Mouse (Mus musculus) fibroblast of lung, adult 2 months (primary cell): ENCODE results near the gene Kdm7a.
A peak's percentile ranks its signal among the peaks of the same experiment; 100 is the strongest.

ENCODE experiments used
- DNase-seq: peaks from one replicate; pipeline ENCODE4 v3.0.0-alpha.2; 2011; ENCODE audit warnings: low read depth

Kdm7a gene

DNA sequence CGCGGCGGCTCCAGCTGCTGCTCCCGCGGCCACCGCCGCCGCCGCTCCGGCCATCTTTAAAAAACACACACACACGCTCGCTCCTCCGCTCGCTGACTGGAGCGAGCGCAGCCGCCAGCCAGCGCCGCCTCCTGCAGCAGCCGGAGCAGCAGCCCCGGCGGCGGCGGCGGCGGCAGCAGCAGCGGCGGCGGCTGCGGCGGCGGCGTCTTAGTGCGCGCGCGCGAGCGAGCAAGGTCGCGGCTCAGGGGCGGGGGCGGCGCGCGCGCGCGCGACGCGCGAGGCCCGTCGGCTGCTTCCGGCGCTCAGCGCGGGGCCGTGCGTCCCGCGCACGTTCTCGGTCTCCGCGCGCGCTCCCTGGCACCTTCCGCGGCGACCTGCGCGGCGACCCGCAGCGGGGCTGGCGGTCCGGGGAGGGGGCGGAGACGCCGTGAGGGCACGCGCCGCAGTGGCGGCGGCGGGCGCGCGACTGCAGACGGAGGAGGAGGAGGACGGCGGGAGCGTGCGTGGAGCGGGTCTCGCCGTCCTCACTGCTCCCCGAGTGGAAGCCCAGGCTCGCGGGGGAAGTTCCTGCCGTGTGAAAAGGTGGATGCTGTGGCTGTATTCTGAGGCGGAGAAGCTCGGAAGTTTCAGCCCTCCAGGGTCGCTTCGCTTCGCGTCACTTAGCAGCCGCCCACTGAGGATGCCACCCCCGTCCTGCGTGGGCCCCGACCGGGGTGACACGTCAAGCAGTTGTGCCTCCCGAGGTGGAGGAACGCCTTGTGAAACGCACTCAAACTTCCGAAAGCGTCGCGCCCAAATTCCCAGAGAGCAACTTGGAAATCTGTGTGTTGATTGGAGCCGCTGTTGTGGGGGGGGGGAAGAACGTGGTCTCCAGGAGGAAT, at the start of gene Kdm7a:
TSS of gene Kdm7a (minus strand) at position 209 of the 881 bp plus-strand sequence.
- DNase-seq = peak; percentile 52

DNA sequence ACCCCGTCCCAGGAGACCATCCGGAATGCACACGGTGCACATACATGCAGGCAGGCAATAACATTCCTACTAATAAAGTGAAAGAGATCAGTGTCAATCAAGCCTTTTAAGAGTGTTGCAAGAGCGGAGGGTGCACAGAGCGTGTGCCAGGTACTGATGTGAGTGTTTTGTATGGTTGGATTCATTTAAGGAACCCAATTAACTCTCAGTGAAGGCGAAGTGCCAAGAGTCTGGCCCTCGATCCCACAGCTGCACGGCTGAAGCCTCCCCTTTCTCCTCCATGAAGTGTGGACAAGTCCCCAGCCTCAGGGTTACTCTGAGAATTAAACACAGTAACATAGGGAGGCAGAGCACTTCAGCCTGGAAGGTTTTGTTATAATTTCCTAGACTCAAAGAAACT, 48.7 kb upstream of the Kdm7a start:
- DNase-seq = no peak

DNA sequence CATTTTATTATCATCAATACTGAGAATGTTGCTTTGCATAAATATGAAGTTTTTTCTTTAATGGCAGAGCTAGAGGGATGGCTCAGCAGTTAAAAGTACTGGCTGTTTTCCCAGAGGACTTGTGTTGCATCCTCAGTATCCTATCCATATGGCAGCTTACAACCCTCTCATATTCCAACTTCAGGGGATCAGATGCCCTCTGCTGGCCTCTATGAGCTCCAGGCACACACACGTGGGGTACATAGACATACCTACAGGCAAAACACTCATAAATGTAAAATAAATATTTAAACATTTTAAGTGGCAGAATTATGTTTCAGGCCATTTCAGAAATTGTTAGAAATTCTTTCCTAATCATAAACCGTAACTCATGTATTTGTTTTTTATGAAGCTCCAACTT, 43.5 kb upstream of the Kdm7a start:
- DNase-seq = no peak

DNA sequence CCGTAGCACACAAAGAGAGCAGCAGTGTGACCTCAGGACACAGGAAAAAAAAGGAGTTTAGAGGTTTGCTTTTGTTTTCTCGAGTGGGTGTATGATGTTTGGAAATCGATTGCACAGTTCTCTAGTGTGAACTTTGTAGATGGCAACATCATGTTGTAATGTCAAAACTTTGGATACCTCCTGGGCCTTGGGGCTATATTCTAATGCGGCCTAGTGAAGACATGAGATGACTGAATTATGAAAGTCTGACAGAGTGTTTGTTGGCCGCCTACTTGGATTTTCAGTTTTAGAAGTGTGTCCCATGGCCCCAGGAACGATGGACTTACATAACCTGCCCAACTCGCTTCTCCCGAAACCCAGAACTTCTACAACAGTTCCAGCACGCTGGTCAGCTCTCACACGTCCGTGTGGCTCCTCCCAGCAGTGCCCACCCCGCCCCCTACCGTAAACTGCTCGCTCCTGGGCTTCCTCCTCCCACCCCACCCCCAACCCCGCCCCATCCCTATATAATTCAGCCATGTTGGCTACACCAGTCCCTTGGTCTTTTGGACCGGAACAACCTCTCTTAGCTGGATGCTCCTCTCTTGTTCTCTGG, 42.7 kb upstream of the Kdm7a start:
- DNase-seq = no peak

DNA sequence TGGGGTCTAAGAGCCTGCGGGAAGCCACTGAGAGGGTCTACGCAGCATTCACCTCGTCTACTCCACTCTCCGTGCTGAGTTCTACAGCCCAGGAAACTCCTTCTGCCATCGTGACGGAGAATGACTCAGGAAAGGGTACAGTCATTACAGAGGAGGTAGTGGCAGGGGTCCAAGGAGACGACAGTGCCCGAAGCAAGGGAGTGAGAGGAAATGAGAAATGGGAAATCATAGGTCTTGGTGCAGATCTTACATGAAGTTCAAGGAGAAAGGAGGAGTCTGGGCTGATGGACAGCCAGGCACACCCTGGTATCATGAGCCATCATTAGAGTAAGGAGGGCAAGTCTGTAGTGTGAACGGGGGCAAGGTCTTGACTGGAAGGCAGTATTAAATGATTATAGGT, 37.5 kb upstream of the Kdm7a start:
- DNase-seq = peak; percentile 33

DNA sequence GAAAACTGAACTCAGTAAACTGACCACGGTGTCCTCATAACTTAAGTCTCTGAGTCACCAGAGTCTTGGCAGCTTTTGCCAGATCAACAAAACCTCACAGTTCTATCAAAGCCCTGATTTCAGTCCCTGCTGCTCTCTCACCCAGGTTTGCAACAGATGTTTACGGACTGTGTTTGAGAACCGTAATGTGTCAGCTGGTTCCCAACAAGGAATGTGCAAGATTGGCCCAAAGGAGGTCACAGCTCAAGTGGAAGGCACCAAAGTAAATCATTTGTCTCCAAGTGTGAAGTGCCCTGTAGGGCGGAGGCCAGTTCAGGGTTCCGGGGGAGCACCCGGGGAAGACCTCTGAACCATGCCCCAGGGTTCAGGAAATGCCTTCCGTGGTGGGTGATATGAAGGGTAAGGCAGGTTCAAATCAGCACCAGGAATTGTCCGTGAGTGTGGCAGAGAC, 36.9 kb upstream of the Kdm7a start:
- DNase-seq = peak; percentile 98

DNA sequence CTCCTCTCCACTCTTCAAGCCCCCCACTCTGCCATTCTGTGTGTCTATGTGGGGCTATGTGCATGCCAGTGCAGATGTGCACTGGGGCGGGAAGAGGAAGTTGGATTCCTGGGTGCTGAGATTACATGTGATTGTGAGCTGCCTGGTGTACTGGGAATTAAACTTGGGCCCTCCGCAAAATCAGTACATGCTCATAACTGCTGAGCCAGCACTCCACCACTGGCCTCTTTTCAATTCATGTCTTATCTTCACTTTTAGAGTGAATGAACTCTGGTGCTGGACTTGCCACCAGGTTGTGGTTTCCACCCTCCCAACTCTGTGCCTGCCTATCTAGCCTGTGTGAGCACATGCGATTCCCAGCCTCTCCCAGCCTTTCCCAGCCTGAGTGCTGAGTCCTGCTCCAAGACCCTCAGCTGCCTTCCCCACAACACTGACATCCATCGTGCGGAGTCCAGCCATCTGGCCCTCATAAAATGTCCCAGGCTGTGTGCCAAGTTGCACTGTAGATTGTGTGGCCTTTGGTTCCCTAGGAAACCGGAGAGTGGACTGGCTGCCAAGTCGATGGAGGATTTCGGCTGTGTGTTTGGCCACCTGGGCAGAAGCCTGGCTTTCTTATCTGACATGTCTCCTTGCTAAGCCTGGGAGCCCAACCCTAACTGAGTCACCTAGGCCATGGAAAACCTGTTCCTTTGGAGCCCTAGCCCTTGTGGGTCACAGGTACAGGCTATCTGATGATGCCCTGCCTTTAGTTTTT, 36.3 kb upstream of the Kdm7a start:
- peak; percentile 98 for DNase-seq

DNA sequence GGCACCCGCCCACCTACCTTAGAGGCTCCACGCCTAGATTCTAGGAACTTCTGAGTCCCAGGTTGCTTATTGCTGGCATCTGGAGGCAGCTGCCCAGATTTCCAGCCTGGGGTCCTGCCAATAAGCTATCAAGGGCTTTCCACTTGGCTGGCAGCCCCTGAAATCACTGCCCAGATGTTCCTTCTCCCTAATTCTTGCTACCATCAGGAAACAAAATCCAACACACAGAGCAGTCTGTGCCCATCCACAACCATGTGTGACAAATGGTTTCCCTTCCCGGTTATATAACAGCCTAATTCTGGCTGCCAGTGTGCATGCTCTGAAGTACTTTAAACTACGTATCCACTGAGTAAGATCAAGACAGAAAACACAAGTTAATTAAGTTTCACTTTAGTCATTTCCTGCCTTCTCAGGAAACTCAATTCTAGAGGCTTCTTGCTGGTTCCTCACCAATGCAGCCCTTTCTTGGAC, 34.9 kb upstream of the Kdm7a start:
- peak; percentile 71 for DNase-seq

DNA sequence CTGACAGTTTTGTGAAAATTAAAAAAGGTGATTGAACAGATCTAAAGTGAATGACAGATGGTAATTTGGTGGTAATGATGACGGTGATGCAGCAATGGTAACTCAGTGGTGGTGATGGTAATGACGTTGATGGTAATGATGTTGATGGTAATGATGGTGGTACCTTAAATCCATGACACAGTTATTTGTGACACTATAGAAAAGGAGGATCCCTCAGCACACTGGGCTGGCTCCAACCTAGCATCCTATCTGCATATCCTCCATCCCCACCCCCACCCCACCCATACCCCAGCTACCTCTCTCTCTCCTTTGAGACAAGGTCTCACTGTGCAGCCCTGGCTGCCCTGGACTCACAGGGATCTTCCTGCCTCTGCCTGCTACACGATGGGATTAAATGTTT, 34.4 kb upstream of the Kdm7a start:
- no peak for DNase-seq

DNA sequence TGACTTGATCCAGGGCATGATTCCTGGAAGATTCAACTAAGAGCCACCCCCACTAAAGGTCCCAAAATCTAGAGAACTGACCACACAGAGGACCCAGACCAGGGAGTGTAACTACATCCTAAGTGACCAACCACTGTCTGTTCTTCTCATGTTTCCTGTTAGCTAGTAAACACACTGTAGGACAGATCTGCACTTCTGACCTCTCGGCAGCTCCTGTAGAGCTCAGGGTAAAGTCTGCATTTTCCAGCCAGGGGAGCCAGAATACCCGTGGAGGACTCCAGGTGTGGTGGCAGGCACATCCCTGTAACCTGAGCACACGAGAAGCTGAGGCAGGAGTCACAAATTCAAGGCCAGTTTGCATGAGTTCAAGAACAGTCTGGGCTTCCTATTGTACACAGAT, 31.3 kb upstream of the Kdm7a start:
- no peak for DNase-seq

DNA sequence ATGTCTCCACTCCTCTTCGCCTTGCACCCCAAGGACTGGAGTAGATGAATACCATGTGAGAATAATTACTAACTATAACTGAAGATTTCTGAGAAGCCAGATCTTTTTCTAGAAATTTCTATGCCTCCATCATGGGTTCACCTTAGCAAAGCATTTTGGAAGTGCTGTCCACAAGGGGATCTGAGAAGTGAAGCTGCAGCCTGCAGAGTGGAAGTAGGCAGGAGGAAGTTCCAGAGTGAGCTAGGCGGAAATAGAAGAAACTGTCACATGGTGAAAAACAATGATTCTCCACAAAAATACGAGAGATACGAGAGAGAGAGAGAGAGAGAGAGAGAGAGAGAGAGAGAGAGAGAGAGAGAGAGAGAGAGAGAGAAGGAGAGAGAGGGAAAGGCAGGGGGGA, 26.0 kb upstream of the Kdm7a start:
- DNase-seq = no peak

DNA sequence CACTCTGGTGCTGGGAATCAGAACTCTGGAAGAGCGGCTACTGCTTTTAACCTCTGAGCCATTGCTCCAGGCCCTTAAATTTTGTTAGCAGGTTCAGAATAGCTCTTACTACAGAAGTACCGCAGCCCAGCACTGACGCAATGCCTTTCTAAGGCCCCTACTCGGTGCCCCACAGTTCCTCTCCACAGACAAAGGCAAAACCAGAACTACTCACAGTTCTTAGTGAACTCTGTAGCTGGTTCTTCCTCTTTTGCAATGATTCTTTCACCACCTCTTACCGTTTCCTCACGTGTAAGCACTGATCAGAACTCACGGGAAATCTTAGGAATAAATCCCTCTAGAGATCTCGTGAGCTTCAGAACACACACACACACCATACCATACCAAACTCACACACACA, 24.1 kb upstream of the Kdm7a start:
- no peak for DNase-seq

DNA sequence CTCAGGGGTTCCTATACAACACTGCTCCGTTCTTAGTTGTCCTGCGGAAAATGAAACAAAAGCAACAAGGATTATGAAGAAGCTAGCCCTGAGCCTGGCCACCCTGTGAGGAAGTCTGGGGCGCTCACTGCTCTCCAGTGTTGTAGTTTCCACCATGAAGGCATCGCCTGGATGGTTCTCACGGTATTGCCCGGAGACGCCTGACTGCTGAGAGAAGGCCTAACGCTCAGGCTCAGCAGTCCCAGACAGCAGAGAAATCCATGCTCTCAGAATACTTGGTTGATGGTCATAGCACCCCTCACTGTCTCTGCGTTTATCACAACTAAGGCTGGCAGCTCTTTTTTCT, 20.0 kb upstream of the Kdm7a start:
- no peak for DNase-seq

DNA sequence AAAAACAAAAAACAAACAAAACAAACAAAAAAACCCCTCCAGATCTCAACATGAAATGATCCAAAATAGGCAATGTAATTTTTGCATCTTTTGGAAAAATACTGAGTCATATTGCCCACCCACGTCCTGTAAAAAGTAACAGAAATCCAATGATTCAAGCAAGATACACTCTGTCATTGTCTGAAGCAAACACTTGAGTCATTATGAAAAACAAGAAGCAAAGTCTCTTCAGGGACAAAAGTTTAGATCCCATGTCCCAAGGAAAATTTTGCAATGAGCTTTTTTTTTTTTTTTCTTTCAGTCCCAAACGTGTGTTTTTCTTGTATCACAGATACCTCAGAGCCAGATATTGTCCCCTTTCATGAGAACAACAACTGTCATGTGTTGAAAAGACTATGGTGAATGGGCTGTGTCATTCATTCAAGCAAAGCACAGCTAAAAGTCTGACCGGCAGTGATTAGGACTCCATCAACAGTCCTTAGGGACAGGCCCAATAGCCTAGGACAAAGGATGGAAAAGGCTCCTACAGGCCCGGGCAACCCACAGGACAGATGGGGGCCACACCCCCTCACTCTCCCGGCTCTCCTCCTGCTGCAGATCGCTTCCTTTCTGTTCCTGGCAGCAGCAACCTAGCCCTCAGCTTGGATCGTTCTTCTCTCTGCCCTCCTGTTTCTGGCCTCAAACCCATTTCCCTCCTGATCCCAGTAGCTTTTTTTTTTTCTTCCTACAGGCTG, 19.5 kb upstream of the Kdm7a start:
- DNase-seq = peak; percentile 31

DNA sequence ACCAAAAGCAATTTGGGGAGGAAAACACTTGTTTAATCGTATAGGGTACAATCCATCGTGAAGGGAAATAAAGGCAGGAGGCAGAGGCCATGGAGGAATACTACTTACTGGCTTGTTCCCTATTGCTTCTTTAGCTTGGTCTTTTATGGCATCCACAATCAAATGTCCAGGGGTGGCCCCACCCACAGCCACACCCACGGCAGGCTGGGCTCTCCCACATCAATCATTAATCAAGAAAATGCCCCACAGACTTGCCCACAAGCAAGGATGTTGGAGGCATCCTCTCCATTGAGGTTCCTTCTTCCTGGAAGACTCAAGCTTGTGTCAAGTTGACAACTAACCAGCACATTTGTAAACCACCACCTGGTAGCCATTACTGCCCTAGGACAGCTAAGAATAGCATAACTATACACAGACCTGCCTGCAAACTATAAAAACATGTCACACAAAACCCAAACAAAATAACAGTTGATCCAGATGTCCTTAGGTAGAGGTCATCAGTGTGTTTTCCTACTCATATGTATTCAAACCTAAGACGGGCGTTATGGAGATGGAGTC, 16.8 kb upstream of the Kdm7a start:
- no peak for DNase-seq

DNA sequence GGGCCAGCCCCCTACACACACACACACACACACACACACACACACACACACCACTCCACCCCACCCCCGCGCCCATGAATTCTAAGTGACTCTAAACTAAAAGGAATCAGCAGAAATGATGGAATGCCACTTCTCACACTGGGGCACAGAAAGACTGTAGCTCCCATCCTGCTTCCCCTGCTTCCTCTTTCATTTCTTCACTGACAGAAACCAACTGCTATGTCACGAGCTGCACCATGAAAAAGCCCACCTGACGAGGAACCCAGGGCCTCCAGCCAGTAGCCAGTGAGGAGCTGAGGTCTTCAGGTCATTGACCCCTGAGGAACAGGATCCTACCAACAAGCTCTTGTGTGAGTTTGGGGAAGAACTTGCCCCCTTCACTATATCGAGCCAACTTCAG, 15.9 kb upstream of the Kdm7a start:
- no peak for DNase-seq

DNA sequence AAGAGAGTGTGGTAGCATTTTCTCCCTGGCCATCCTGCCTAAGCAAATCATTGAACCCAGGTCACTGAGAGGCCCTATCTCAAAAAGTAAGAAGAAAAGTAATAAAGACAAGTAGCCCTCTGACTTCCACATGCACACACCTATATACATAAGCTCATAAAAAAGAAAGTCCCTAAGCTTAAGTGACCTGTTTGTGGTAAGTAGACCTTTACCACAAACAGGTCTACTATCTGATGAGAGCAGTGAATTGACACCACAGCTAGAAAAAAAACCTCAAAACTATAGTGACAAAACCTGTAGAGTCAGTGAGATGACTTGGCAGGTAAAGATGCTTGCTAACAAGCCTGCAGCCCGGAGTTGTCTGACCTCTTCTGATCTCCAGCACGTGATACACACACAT, 11.4 kb upstream of the Kdm7a start:
- DNase-seq = no peak

DNA sequence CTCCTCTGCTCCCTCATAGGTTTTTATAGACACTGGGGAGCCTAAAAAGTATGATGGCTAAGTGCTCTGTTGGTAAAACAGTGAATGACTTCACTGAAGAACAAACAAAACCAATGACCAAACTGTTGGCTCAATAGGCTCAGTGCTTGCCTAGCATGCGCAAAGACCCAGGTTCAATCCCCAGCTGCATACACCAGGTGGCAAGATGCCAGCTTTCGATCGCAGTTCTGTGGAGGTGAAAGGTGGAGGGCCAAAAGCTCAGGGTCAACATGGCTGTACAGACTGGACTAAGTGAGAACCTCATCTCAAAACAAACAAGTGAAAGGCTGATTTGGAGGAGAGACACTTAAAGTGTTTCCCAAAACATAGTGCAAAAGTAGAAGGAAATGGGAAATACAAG, 10.5 kb upstream of the Kdm7a start:
- no peak for DNase-seq

DNA sequence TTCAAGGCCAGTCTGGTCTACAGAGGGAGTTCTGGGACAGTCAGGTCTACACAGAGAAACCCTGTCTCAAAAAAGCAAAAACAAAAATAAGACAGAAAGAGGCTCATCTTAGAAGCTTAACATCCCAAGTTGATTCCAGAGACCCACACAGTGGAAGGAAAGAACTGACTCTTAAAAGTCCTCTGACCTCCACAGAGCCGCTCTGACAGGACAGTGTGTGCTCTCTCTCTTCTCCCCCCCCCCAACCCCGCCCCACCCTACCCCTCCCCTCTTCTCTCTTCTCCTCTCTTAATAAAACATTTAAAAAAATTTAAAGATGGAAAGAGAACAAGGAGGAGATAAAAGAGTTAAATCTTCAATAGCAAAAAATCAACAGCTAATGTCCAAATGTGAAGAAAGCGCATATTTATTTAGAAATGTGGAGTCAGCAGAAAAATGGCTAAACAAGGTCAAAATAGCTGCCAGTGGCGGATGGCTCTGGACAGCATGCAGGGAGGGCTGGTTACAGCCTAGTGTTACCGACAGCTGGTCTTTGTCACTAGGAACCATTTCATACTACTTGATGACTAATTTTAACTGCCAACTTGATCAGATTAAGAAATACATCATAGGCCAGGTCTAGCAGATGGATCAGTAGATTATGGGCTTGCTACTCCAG, 8.5 kb upstream of the Kdm7a start:
- no peak for DNase-seq

DNA sequence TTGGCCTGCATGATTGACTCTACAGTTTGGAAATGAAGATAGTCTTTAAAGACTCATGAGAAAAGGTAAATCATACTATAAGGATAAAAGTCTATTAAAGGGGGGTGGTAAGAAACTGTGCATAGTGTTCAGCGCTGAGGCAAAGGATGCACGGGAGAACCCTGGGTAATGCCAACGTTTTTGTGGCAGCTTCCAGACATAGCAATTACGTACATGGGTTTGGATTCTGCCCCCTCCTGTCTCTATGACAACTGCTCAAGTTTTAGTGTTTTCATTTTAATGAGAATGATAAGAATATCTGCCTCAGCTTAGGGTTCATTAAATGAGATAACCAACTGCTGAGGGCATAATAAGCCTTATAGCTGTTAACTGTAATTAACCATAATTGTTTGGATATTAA, 3.1 kb upstream of the Kdm7a start:
- DNase-seq = no peak

DNA sequence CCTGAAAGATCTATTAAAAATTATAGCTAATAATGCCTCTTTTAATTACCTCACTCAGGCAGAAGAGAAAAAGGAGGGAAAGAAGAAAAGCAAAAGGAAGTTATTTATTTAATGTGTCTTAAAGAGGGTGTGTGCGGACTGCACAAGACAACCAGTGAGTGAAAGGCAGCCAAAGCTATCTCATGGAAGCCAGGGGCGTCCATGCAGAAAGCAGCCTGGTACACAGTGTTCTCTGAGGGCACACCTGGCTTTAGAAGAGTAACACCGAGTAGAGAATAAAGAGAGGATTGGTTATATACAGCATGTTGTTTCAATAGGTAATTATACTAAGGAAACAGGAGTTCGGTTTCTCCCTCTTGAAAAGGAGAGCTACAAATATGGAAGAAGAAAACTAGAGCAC, 1.6 kb upstream of the Kdm7a start:
- no peak for DNase-seq
